In genomic region chr5:34976540-34977292, GRCm38 (mm10) we compare ENCODE assay signal across 9 mouse cellular contexts. TPM values are rescaled to one million over a fixed set of nuclear protein-coding genes. Genes with fewer than 3 reads are reported as not detected.
A peak's percentile ranks its signal among the peaks of the same experiment; 100 is the strongest.
DNase-seq lines count a peak whose midpoint lies in the region; ATAC-seq lines count a peak whose summit lies in the region.
"Had no signal": no experiment of that assay in that cellular context is flagged by ENCODE, and none has a peak within 500 bp of the region (broad histone marks: within the 10 kb centered on the region; RNA-seq: fewer than 3 reads in every experiment).

No protein-coding gene starts in this region.

- peak; percentile 8 for DNase-seq in cerebellum, adult 11-12 months
- no peak for DNase-seq in cerebellum, postnatal 36 days
- DNase-seq in thymus, postnatal 0 days (ENCODE audit: low spot score): peak; percentile 14
- no peak for DNase-seq in thymus, postnatal 36 days
- DNase-seq in liver, embryonic 11.5 days (ENCODE audit: low spot score): no peak
- DNase-seq in spleen, postnatal 36 days (ENCODE audit: low spot score in 2 of 2): peak; percentile 29 to 47
- DNase-seq in c-Kit-positive CD71-positive TER-119-positive erythroid progenitor cells, embryonic 14.5 days (ENCODE audit: low spot score): no peak
- DNase-seq in left cerebral cortex, postnatal 14 days (ENCODE audit: low spot score in 2 of 2): no peak

- peak overlapping the region; percentile 77 for H3K9ac ChIP-seq in liver, embryonic 11.5 days (ENCODE audit: low read depth, low read length)

- WGBS in liver, embryonic 11.5 days: 70% methylated on average over 9 of the region's 9 CpGs

- peak overlapping the region; percentile 96 for H3K27ac ChIP-seq in liver, embryonic 11.5 days (ENCODE audit: low read depth, low read length)
- H3K27ac ChIP-seq: macrophage had no signal

- H3K4me1 ChIP-seq in liver, embryonic 11.5 days (replicated peaks; ENCODE audit: control insufficient read depth, insufficient read depth, low read length): peaks cover 54% of the 10 kb centered on the region

- H3K36me3 ChIP-seq in liver, embryonic 11.5 days (ENCODE audit: control insufficient read depth, insufficient read depth, low read length): peaks cover 14% of the 10 kb centered on the region; the same call in 1 of the 2 replicates

- H3K4me2 ChIP-seq in liver, embryonic 11.5 days: peak overlapping the region; percentile 78

- no peaks in the 10 kb centered on the region for H3K9me3 ChIP-seq in liver, embryonic 11.5 days (ENCODE audit: control insufficient read depth, low read length)

- intact Hi-C loops in left cerebral cortex, postnatal 14 days (cut with DNase I): no loop called here

- H3K4me3 ChIP-seq in liver, embryonic 11.5 days (ENCODE audit: low read depth, low read length): peak overlapping the region; percentile 48

- H3K27me3 ChIP-seq in liver, embryonic 11.5 days (replicated peaks; ENCODE audit: control insufficient read depth, insufficient read depth, low read length): no peaks in the 10 kb centered on the region

- peak; percentile 42 for ATAC-seq in liver, embryonic 11.5 days (replicated peaks; ENCODE audit: low FRiP score)

RNA-seq across cellular contexts. Expression of gene Rgs12, which starts 27.5 kb away (rescaled TPM):
- 19.2 and 25.0 TPM in 2 replicates for polyA plus RNA-seq in thymus, postnatal 0 days (2015; fragmentation: Nextera tagmentation; extraction: Ambion mirVana)
- 38.8 and 39.3 TPM in 2 replicates for polyA plus RNA-seq in liver, embryonic 11.5 days (2014; fragmentation: Nextera tagmentation; extraction: Ambion mirVana)
- total RNA-seq in left cerebral cortex, postnatal 14 days (2021): 10 to 100 TPM; 56.0 to 65.8 TPM

Comparison
In these comparisons a context has a peak if more than half of its experiments do, and no peak if none do; other contexts are left out.
1. DNase-seq: peak in cerebellum, adult 11-12 months (single experiment), thymus, postnatal 0 days (single experiment) and spleen, postnatal 36 days (2 of 2); none in cerebellum, postnatal 36 days (0 of 2), thymus, postnatal 36 days (0 of 2), liver, embryonic 11.5 days (single experiment), c-Kit-positive CD71-positive TER-119-positive erythroid progenitor cells, embryonic 14.5 days (single experiment) and left cerebral cortex, postnatal 14 days (0 of 2).